Mouse (Mus musculus) G1E (cell line): ENCODE results near the gene Rap1b.

Experiments used
- CTCF ChIP-seq: IDR thresholded peaks from 2 replicates; pipeline ENCODE4 v1.5.1; 2012; ENCODE audit warnings: low read depth, low read length, inconsistent platforms, mixed read lengths
- GATA1 ChIP-seq: IDR thresholded peaks from 2 replicates; pipeline ENCODE4 v1.6.1; 2012; ENCODE audit warnings: borderline replicate concordance, low read length, inconsistent platforms, mixed read lengths

DNA sequence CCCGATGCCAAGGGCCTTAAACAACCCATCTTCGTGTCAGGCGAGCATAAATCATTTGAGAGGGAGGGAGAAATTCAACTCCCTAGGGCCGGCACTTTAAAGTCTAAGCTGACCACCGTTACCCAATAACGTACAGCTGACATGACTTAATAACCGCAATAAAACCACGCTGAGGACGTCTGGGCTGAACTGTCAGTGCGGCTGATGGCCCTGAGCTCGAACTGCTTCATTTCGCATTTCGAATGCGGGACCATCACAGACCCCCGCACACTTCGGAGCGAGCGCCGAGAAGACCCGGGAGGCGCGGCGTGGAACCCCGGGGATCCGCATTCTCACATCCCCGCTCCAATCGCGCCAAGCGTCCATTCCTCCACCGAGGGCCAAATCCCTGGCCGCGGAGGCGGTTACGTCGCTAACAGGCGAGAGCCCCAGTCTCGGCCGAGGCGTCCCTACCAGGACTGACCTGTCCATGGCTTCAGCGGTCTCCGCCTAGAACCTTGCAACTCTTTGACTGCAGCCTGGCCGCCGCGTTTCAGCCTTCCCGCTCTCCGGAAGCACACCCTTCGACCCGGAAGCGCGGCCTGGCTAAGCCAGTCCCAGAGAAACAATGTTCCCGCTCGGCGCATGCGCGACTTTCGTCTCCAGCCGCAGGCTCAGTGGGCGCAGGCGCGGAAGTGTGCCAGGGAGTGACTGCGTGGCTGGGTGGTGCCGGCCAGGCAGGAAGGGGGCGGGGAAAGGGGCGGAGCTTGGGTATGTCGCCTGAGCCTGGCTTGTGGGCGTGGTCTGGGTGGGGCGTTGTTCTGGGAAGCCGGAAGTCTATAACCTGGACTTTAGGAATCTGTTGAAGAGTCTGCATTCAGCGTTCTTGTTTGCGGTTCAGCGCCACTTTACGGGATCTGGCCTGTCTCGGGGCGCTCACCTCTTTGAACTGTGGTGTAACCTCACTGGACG is 53.4 kb downstream of the Rap1b start, which contains the start of gene Nup107:
- TF ChIP-seq CTCF (no peak), GATA1 (no peak)
